Mouse (Mus musculus) small intestine, adult 2 months (tissue): ENCODE data around the gene Sox8.

Experiments used
- CTCF ChIP-seq: fragments of 200-500 bp; IDR thresholded peaks from 2 replicates; pipeline ENCODE4 v1.5.1; 2012; ENCODE audit warnings: low read depth, mild to moderate bottlenecking, control low read depth, inconsistent platforms, low read length, moderate library complexity, mixed read lengths; ENCODE audit not compliant: insufficient replicate concordance, insufficient read length; ENCODE audit errors: extremely low read depth
- POLR2A ChIP-seq: fragments of 200-500 bp; IDR thresholded peaks from 2 replicates; pipeline ENCODE4 v1.6.1; 2012; ENCODE audit warnings: low read depth, mild to moderate bottlenecking, control low read depth, inconsistent platforms, low read length, moderate library complexity

GRCm38 (mm10) chr17:25530357-25531022 lies 40.0 kb downstream of the Sox8 start:
- no peak for TF ChIP-seq POLR2A
- no peak for TF ChIP-seq CTCF
